Mouse (Mus musculus): ENCODE measurements around the gene Ppp1r36. TPM values are rescaled to one million over a fixed set of nuclear protein-coding genes. Genes with fewer than 3 reads are reported as not detected.
A peak's percentile ranks its signal among the peaks of the same experiment; 100 is the strongest.

Gene Ppp1r36
- total and polyA plus RNA-seq, 2 experiments from 2014 or later: 0.52 to 2.7 TPM

DNA sequence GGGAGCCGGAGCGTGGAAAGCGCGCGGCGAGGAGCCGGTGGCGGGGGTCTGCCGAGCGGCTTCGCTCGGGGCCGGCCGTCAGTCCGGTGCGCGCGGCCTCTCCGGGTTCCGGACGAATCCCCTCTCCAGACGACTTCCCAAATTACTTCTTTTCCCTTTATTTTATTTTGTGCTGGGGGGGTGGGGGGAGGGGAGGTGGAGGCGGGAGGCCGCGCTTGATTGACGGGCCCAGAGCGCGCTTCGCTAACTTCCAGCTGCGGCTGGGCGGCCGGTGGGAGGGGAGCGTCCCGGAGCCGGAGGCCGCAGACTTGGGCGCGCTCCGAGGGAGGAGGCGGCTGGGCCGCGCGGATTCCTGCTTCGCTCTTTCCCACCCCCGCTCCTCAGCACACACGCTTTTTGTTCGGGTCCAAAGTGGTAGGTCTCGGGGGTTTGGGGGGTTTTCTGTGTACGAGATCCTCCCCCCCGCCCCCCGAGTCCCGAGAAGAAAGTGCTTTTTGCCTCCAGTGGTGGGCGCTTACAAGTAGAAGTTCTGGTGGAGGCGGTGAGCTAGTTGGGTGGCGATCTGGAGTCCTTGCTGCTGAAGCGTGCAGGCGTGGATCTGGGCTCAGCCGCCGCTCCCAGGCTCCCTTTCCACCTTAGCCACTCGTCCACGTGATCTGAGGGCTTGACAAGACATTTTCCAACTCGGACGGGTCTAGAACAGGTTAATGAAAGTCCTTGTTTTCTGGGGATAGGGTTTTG is 46.3 kb upstream of the Ppp1r36 start:
- H3K27me3 ChIP-seq (ENCODE audit: insufficient read depth, low read length): no peaks in the 10 kb centered on the region
- peak overlapping the region; percentile 99 for H3K27ac ChIP-seq
- DNase-seq (ENCODE audit: low spot score) (peak; percentile 74), ATAC-seq (0 out of 2 replicates have a peak, but pooled peaks have one; percentile 13)
- H3K36me3 ChIP-seq (ENCODE audit: insufficient read depth, low read length): no peaks in the 10 kb centered on the region
- under 1% methylated on average over 58 of the region's 63 CpGs for WGBS
- H3K9ac ChIP-seq (replicated peaks; ENCODE audit: low read length): peak overlapping the region; percentile 89
- peak overlapping the region; percentile 86 for H3K4me3 ChIP-seq (ENCODE audit: low read length)
- no peaks in the 10 kb centered on the region for H3K9me3 ChIP-seq (ENCODE audit: low read length)
- peak overlapping the region; percentile 77 for H3K4me2 ChIP-seq (ENCODE audit: low read depth, low read length)
- TF ChIP-seq CTCF (IDR thresholded peaks at IDR 0.05; ENCODE audit: low read depth): peak; percentile 32
- peaks cover 11% of the 10 kb centered on the region for H3K4me1 ChIP-seq (ENCODE audit: insufficient read depth, low read length)

DNA sequence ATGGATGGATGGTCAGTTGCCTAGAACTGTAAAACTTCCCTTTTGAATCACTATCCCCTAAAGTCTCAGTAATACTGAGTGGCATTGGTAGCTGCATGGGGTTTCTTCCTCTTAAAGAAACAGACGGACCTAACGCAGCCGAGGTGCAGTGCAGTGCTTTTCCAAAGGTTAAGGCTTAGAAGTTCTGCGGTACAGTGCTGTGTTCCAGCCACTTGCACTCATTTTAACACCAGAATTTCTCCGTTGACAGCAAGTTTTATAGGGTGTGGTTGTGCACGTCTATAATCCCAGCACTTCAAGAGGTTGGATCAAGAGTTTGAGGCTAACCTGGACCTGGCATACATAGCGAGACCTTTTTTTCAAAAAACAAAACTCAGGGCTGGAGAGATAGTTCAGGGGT is 45.3 kb upstream of the Ppp1r36 start:
- H3K27ac ChIP-seq: no peak overlapping the region
- no peak for DNase-seq (ENCODE audit: low spot score)
- H3K4me3 ChIP-seq (ENCODE audit: low read length): peak overlapping the region; percentile 86
- ATAC-seq: no peak
- TF ChIP-seq CTCF (IDR thresholded peaks at IDR 0.05; ENCODE audit: low read depth): no peak
- H3K27me3 ChIP-seq (ENCODE audit: insufficient read depth, low read length): no peaks in the 10 kb centered on the region
- no peaks in the 10 kb centered on the region for H3K36me3 ChIP-seq (ENCODE audit: insufficient read depth, low read length)
- WGBS: 37% methylated on average over 7 of the region's 7 CpGs
- peak overlapping the region; percentile 89; the same call in 1 of the 2 replicates for H3K9ac ChIP-seq (replicated peaks; ENCODE audit: low read length)
- H3K4me2 ChIP-seq (ENCODE audit: low read depth, low read length): peak overlapping the region; percentile 77
- H3K9me3 ChIP-seq (ENCODE audit: low read length): no peaks in the 10 kb centered on the region
- peaks cover 11% of the 10 kb centered on the region for H3K4me1 ChIP-seq (ENCODE audit: insufficient read depth, low read length)

DNA sequence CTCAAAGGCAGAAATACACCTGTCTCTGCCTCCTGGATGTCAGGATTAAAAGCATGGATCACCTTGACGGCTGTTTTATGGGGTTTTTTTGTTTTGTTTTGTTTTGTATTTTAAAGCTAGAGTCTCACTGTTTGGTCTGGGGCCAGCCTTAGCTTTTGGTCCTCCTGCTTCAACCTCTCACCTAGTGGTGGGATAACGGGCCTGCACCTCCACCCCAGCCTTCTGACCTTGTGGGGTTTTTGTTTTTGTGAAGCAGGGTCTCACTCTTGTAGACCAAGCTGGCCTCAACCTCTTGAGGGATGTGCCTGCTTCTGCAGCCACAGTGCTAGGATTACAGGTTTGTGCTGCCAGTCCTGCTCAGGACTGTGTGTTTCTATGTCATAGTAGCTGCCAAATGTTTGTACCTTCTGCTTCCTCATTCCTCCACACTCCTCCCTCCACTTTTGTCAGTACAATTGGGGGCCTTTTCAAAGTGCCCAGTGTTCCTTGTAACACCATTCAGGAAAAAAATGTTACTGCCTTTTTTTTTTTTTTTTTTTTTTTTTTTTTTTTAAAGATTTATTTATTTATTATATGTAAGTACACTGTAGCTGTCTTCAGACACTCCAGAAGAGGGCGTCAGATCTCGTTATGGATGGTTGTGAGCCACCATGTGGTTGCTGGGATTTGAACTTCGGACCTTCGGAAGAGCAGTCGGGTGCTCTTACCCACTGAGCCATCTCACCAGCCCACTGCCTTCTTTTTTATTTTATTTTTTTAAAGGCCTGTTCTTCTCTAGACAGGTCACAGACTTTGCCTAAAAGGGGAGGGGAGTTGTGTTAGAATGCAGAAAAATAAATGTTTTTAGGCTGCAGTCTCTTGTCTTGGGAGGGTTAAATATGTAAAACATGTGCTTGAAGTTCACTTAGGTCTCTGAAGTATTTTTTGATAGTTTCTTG is 44.2 kb upstream of the Ppp1r36 start:
- Histone ChIP-seq H3K4me2 (ENCODE audit: low read depth, low read length) (no peak overlapping the region), H3K9me3 (ENCODE audit: low read length) (no peaks in the 10 kb centered on the region), H3K4me1 (ENCODE audit: insufficient read depth, low read length) (peaks cover 3% of the 10 kb centered on the region), H3K4me3 (ENCODE audit: low read length) (no peak overlapping the region), H3K36me3 (ENCODE audit: insufficient read depth, low read length) (no peaks in the 10 kb centered on the region), H3K9ac (replicated peaks; ENCODE audit: low read length) (no peak overlapping the region; the same call in 1 of the 2 replicates), H3K27ac (no peak overlapping the region), H3K27me3 (ENCODE audit: insufficient read depth, low read length) (no peaks in the 10 kb centered on the region)
- no peak for DNase-seq (ENCODE audit: low spot score)
- WGBS: 85% methylated on average over 5 of the region's 7 CpGs
- TF ChIP-seq CTCF (IDR thresholded peaks at IDR 0.05; ENCODE audit: low read depth): 0 out of 2 replicates have a peak, but pooled peaks have one; percentile 14
- no peak for ATAC-seq

GRCm38 (mm10) chr12:76373991-76374390 is 43.3 kb upstream of the Ppp1r36 start:
- H3K4me1 ChIP-seq (ENCODE audit: insufficient read depth, low read length): no peaks in the 10 kb centered on the region; the same call in 1 of the 2 replicates
- no peak for TF ChIP-seq CTCF (IDR thresholded peaks at IDR 0.05; ENCODE audit: low read depth)
- WGBS: 61% methylated on average over 6 of the region's 6 CpGs

DNA sequence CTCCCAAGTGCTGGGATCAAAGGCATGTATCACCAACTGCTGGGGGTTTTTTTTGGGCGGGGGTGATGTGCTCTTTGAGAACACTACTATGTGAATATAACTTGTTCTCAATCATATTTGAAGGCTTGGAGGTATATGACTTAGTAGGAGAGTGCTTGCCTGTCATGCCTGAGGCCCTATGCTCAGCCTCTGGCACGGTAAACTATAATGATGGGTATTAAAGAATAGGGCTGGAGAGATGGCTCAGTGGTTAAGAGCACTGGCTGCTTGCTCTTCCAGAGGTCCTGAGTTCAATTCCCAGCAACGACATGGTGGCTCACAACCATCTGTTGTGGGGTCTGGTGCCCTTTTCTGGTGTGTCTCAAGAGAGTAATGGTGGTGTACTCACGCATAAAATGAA is 42.4 kb upstream of the Ppp1r36 start:
- no peak overlapping the region for H3K4me2 ChIP-seq (ENCODE audit: low read depth, low read length)
- ATAC-seq (no peak), DNase-seq (ENCODE audit: low spot score) (no peak)
- no peak overlapping the region for H3K9ac ChIP-seq (replicated peaks; ENCODE audit: low read length)
- H3K4me1 ChIP-seq (ENCODE audit: insufficient read depth, low read length): no peaks in the 10 kb centered on the region; the same call in 1 of the 2 replicates
- no peaks in the 10 kb centered on the region for H3K27me3 ChIP-seq (ENCODE audit: insufficient read depth, low read length)
- TF ChIP-seq CTCF (IDR thresholded peaks at IDR 0.05; ENCODE audit: low read depth): no peak
- no peaks in the 10 kb centered on the region for H3K9me3 ChIP-seq (ENCODE audit: low read length)
- 73% methylated on average over 4 of the region's 4 CpGs for WGBS
- H3K36me3 ChIP-seq (ENCODE audit: insufficient read depth, low read length): no peaks in the 10 kb centered on the region
- H3K4me3 ChIP-seq (ENCODE audit: low read length): no peak overlapping the region
- no peak overlapping the region for H3K27ac ChIP-seq

More at GRCm38 (mm10) chr12:76373991-76374390, 43.3 kb upstream of the Ppp1r36 start:
- H3K9ac ChIP-seq (replicated peaks; ENCODE audit: low read length): no peak overlapping the region
- H3K4me2 ChIP-seq (ENCODE audit: low read depth, low read length): no peak overlapping the region
- no peak overlapping the region for H3K27ac ChIP-seq
- H3K27me3 ChIP-seq (ENCODE audit: insufficient read depth, low read length): no peaks in the 10 kb centered on the region
- no peak overlapping the region for H3K4me3 ChIP-seq (ENCODE audit: low read length)
- ATAC-seq (no peak), DNase-seq (ENCODE audit: low spot score) (no peak)
- no peaks in the 10 kb centered on the region for H3K9me3 ChIP-seq (ENCODE audit: low read length)
- H3K36me3 ChIP-seq (ENCODE audit: insufficient read depth, low read length): no peaks in the 10 kb centered on the region

DNA sequence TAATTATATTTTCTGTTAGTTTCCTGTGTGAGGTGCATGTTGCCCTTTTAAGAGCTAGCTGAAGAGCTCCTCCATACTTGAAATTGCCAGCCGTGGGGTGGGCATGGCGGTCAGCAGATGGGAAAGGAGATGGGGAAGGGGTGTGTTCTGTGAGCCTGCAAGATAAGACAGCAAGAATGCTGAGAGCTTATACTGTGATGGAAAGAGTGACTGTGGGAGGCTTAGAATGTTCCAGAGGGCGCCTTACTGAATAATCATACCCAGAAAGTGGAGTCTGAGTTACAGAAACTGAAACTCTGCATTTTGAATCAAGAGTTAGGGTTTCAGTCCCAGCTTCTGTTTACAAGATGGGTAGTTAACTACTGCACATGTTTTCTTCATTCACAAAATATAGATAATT is 41.8 kb upstream of the Ppp1r36 start:
- DNase-seq (ENCODE audit: low spot score) (no peak), ATAC-seq (no peak)
- WGBS: 89% methylated on average over 3 of the region's 3 CpGs
- TF ChIP-seq CTCF (IDR thresholded peaks at IDR 0.05; ENCODE audit: low read depth): no peak
- Histone ChIP-seq H3K4me3 (ENCODE audit: low read length) (no peak overlapping the region), H3K27ac (no peak overlapping the region), H3K4me1 (ENCODE audit: insufficient read depth, low read length) (no peaks in the 10 kb centered on the region; the same call in 1 of the 2 replicates), H3K27me3 (ENCODE audit: insufficient read depth, low read length) (no peaks in the 10 kb centered on the region), H3K36me3 (ENCODE audit: insufficient read depth, low read length) (no peaks in the 10 kb centered on the region), H3K9ac (replicated peaks; ENCODE audit: low read length) (no peak overlapping the region), H3K4me2 (ENCODE audit: low read depth, low read length) (no peak overlapping the region), H3K9me3 (ENCODE audit: low read length) (no peaks in the 10 kb centered on the region)

Measured in hindbrain, postnatal 0 days (tissue).